Mouse (Mus musculus) thymus, postnatal 0 days (tissue): Measurements from ENCODE around the gene Fgf7. TPM values are rescaled to one million over a fixed set of nuclear protein-coding genes. Genes with fewer than 3 reads are reported as not detected.
A peak's percentile ranks its signal among the peaks of the same experiment; 100 is the strongest.

Experiments used
- DNase-seq: peaks from one replicate; pipeline ENCODE4 v3.0.0-alpha.2; 2015; ENCODE audit warnings: low spot score
- polyA plus RNA-seq: library from polyadenylated mRNA; unstranded; fragments of >200 nt; fragmentation: Nextera tagmentation; extraction: Ambion mirVana; gene quantifications from 2 replicates; pipeline ENCODE4 v1.2.1, GENCODE M21; 2015

The Fgf7 gene
- polyA plus RNA-seq: 0.49 and 0.79 TPM in 2 replicates

GRCm38 (mm10) chr2:126034379-126035005, at the start of gene Fgf7:
Gene Fgf7, plus strand, starts transcription at chr2:126034658.
- no peak for DNase-seq

- DNase-seq: no peak
These were observed 32.2 kb upstream of the Fgf7 start for GRCm38 (mm10) chr2:126002291-126002690.

GRCm38 (mm10) chr2:126006088-126006487, 28.4 kb upstream of the Fgf7 start:
- peak; percentile 41 for DNase-seq

GRCm38 (mm10) chr2:126006742-126007141, 27.7 kb upstream of the Fgf7 start:
- DNase-seq: no peak

- no peak for DNase-seq
These were observed 19.3 kb upstream of the Fgf7 start for GRCm38 (mm10) chr2:126014989-126015710.

GRCm38 (mm10) chr2:126015763-126016473, 18.5 kb upstream of the Fgf7 start:
- DNase-seq: no peak

- no peak for DNase-seq
These were observed 3.1 kb upstream of the Fgf7 start for GRCm38 (mm10) chr2:126031186-126031900.

- DNase-seq: no peak
These were observed 1.1 kb upstream of the Fgf7 start for GRCm38 (mm10) chr2:126033114-126033972.

- no peak for DNase-seq
These were observed 734 bp downstream of the Fgf7 start for GRCm38 (mm10) chr2:126035013-126035770.

GRCm38 (mm10) chr2:126036121-126036520, 1.7 kb downstream of the Fgf7 start:
- no peak for DNase-seq

- no peak for DNase-seq
These were observed 4.0 kb downstream of the Fgf7 start for GRCm38 (mm10) chr2:126038221-126039000.

GRCm38 (mm10) chr2:126039414-126039891, 5.0 kb downstream of the Fgf7 start:
- no peak for DNase-seq

GRCm38 (mm10) chr2:126040651-126041050, 6.2 kb downstream of the Fgf7 start:
- DNase-seq: no peak

GRCm38 (mm10) chr2:126041237-126041636, 6.8 kb downstream of the Fgf7 start:
- no peak for DNase-seq

GRCm38 (mm10) chr2:126042674-126043073, 8.2 kb downstream of the Fgf7 start:
- DNase-seq: no peak

GRCm38 (mm10) chr2:126045621-126046020, 11.2 kb downstream of the Fgf7 start:
- DNase-seq: no peak

GRCm38 (mm10) chr2:126052749-126053557, 18.5 kb downstream of the Fgf7 start:
- DNase-seq: no peak

GRCm38 (mm10) chr2:126053657-126054056, 19.2 kb downstream of the Fgf7 start:
- DNase-seq: no peak
